In the genomic region with DNA sequence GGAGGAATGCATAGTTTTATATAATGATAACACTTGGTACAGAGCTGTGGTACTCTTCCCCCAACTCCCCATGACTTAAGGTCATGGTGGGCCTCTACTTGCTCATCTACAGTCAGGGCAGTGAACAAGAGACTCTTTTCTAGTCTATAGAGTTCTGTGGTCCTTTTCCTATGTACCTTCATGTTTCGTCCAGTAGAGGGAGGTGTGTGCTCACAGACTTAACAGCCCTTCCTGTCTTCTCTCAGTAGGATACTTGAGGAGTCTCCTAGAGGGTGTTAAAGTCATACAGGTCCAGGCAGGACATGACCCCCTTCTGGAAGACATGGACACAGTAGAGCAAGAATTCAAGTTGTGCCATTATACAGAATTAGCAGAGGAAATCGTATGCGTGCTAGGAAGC, we compare ENCODE assay signal across 9 mouse cellular contexts.
A peak's percentile ranks its signal among the peaks of the same experiment; 100 is the strongest.
DNase-seq lines count a peak whose midpoint lies in the region; ATAC-seq lines count a peak whose summit lies in the region.
"Had no signal": no experiment of that assay in that cellular context is flagged by ENCODE, and none has a peak within 500 bp of the region (broad histone marks: within the 10 kb centered on the region; RNA-seq: fewer than 3 reads in every experiment).

No protein-coding gene starts in this region.

- no peak overlapping the region for H3K27ac ChIP-seq in heart, embryonic 10.5 days
- no peak overlapping the region for H3K27ac ChIP-seq in forebrain, embryonic 12.5 days
- no peak overlapping the region for H3K27ac ChIP-seq in kidney, embryonic 14.5 days (ENCODE audit: low read depth, low read length)
- H3K27ac ChIP-seq in midbrain, embryonic 13.5 days: no peak overlapping the region
- H3K27ac ChIP-seq: limb, embryonic 15.5 days had no signal

- ATAC-seq in forebrain, embryonic 12.5 days (ENCODE audit: low FRiP score): peak; percentile 58; the same call in 1 of the 2 replicates
- ATAC-seq in kidney, embryonic 14.5 days (ENCODE audit: low FRiP score, low TSS enrichment): peak; percentile 65
- peak; percentile 73; the same call in 1 of the 2 replicates for ATAC-seq in midbrain, embryonic 13.5 days

- no peak overlapping the region for H3K4me3 ChIP-seq in heart, embryonic 10.5 days
- H3K4me3 ChIP-seq in forebrain, embryonic 12.5 days (replicated peaks): no peak overlapping the region
- no peak overlapping the region for H3K4me3 ChIP-seq in kidney, embryonic 14.5 days (ENCODE audit: low read length)
- no peak overlapping the region for H3K4me3 ChIP-seq in midbrain, embryonic 13.5 days (replicated peaks)
- H3K4me3 ChIP-seq: limb, embryonic 15.5 days had no signal

- H3K4me1 ChIP-seq in heart, embryonic 10.5 days: peaks cover 4% of the 10 kb centered on the region; the same call in 1 of the 2 replicates
- no peaks in the 10 kb centered on the region for H3K4me1 ChIP-seq in forebrain, embryonic 12.5 days
- H3K4me1 ChIP-seq in kidney, embryonic 14.5 days (ENCODE audit: control insufficient read depth, insufficient read depth, low read length): no peaks in the 10 kb centered on the region
- H3K4me1 ChIP-seq in midbrain, embryonic 13.5 days (replicated peaks): peaks cover 4% of the 10 kb centered on the region; the same call in 1 of the 2 replicates
- H3K4me1 ChIP-seq: limb, embryonic 15.5 days had no signal

- H3K36me3 ChIP-seq in heart, embryonic 10.5 days: no peaks in the 10 kb centered on the region
- no peaks in the 10 kb centered on the region for H3K36me3 ChIP-seq in forebrain, embryonic 12.5 days (replicated peaks)
- no peaks in the 10 kb centered on the region for H3K36me3 ChIP-seq in kidney, embryonic 14.5 days (ENCODE audit: control insufficient read depth, insufficient read depth, low read length)
- H3K36me3 ChIP-seq in midbrain, embryonic 13.5 days: no peaks in the 10 kb centered on the region
- H3K36me3 ChIP-seq: limb, embryonic 15.5 days had no signal

- DNase-seq in heart, adult 8-10 months (ENCODE audit: low spot score): peak; percentile 13
- no peak for DNase-seq in heart, embryonic 10.5 days (ENCODE audit: low spot score)
- DNase-seq in ES-CJ7 (ENCODE audit: low read depth, low spot score): peak; percentile 45
- no peak for DNase-seq in urinary bladder, postnatal 10 days (ENCODE audit: low spot score)
- DNase-seq in gastrocnemius, postnatal 25 days: no peak

- WGBS in heart, embryonic 10.5 days: 42% methylated on average over 3 of the region's 3 CpGs
- WGBS in forebrain, embryonic 12.5 days: 55% methylated on average over 3 of the region's 3 CpGs
- 47% methylated on average over 3 of the region's 3 CpGs for WGBS in kidney, embryonic 14.5 days
- WGBS in midbrain, embryonic 13.5 days: 60% methylated on average over 3 of the region's 3 CpGs

- H3K27me3 ChIP-seq in heart, embryonic 10.5 days (ENCODE audit: insufficient read depth, poor library complexity, severe bottlenecking): no peaks in the 10 kb centered on the region
- H3K27me3 ChIP-seq in forebrain, embryonic 12.5 days: no peaks in the 10 kb centered on the region
- no peaks in the 10 kb centered on the region for H3K27me3 ChIP-seq in kidney, embryonic 14.5 days (ENCODE audit: control insufficient read depth, insufficient read depth, low read length)
- H3K27me3 ChIP-seq in midbrain, embryonic 13.5 days: no peaks in the 10 kb centered on the region
- H3K27me3 ChIP-seq: limb, embryonic 15.5 days had no signal

- H3K4me2 ChIP-seq in forebrain, embryonic 12.5 days: no peak overlapping the region
- H3K4me2 ChIP-seq in kidney, embryonic 14.5 days (replicated peaks; ENCODE audit: low read depth, low read length): no peak overlapping the region
- H3K4me2 ChIP-seq in midbrain, embryonic 13.5 days (replicated peaks): no peak overlapping the region
- H3K4me2 ChIP-seq: limb, embryonic 15.5 days had no signal

- H3K9me3 ChIP-seq in heart, embryonic 10.5 days: no peaks in the 10 kb centered on the region
- no peaks in the 10 kb centered on the region for H3K9me3 ChIP-seq in forebrain, embryonic 12.5 days
- no peaks in the 10 kb centered on the region for H3K9me3 ChIP-seq in kidney, embryonic 14.5 days (ENCODE audit: control insufficient read depth, low read length)
- no peaks in the 10 kb centered on the region for H3K9me3 ChIP-seq in midbrain, embryonic 13.5 days
- H3K9me3 ChIP-seq: limb, embryonic 15.5 days had no signal

- no peak overlapping the region for H3K9ac ChIP-seq in forebrain, embryonic 12.5 days
- H3K9ac ChIP-seq in kidney, embryonic 14.5 days (ENCODE audit: low read depth, low read length): no peak overlapping the region
- no peak overlapping the region for H3K9ac ChIP-seq in midbrain, embryonic 13.5 days (replicated peaks)
- H3K9ac ChIP-seq: limb, embryonic 15.5 days had no signal

Comparison
In these comparisons a context has a peak if more than half of its experiments do, and no peak if none do; other contexts are left out.
1. DNase-seq: peak in heart, adult 8-10 months (single experiment) and ES-CJ7 (single experiment); none in heart, embryonic 10.5 days (single experiment), urinary bladder, postnatal 10 days (single experiment) and gastrocnemius, postnatal 25 days (single experiment).
2. Peak in every context shown above with its lines, with median percentiles within 50 percentile points of each other: ATAC-seq.